Mouse (Mus musculus) liver, embryonic 15.5 days (tissue): ENCODE data around the gene Zfp536. TPM values are rescaled to one million over a fixed set of nuclear protein-coding genes. Genes with fewer than 3 reads are reported as not detected.

ENCODE experiments used
- ATAC-seq: fragments of 200-750 bp; cut with Nextera tagmentation; 2 replicates; pipeline ENCODE4 v1.8.0; 2017; ENCODE audit warnings: moderate number of reproducible peaks, mild to moderate bottlenecking, moderate library complexity; ENCODE audit not compliant: insufficient read depth
- H3K27ac ChIP-seq: fragments of 300-500 bp; sonication (generic); replicated peaks from 2 replicates; pipeline ENCODE4 v1.5.1; 2015; ENCODE audit warnings: mild to moderate bottlenecking, inconsistent platforms
- H3K27me3 ChIP-seq: fragments of 300-500 bp; sonication (generic); 2 replicates; pipeline ENCODE4 v1.6.1; 2015; ENCODE audit warnings: mild to moderate bottlenecking, inconsistent platforms
- H3K36me3 ChIP-seq: fragments of 300-500 bp; sonication (generic); replicated peaks from 2 replicates; pipeline ENCODE4 v1.6.1; 2015; ENCODE audit warnings: moderate library complexity, mild to moderate bottlenecking, inconsistent platforms
- H3K4me1 ChIP-seq: fragments of 300-500 bp; sonication (generic); replicated peaks from 2 replicates; pipeline ENCODE4 v1.6.1; 2015; ENCODE audit warnings: inconsistent platforms
- H3K4me2 ChIP-seq: fragments of 300-500 bp; sonication (generic); 2 replicates; pipeline ENCODE4 v1.6.1; 2015; ENCODE audit warnings: moderate library complexity, mild to moderate bottlenecking, inconsistent platforms
- H3K4me3 ChIP-seq: fragments of 300-500 bp; sonication (generic); replicated peaks from 2 replicates; pipeline ENCODE4 v1.5.1; 2015; ENCODE audit warnings: mild to moderate bottlenecking, inconsistent platforms
- H3K9ac ChIP-seq: fragments of 300-500 bp; sonication (generic); 2 replicates; pipeline ENCODE4 v1.6.1; 2015; ENCODE audit warnings: moderate library complexity, mild to moderate bottlenecking, inconsistent platforms
- H3K9me3 ChIP-seq: fragments of 300-500 bp; sonication (generic); replicated peaks from 2 replicates; pipeline ENCODE4 v1.6.1; 2016; ENCODE audit warnings: inconsistent platforms
- WGBS: fragments of 180-500 bp; shearing (Covaris S2); methylation state at CpG from one replicate; pipeline ENCODE4 v1.1.7; 2015; ENCODE audit warnings: mixed read lengths; ENCODE audit not compliant: insufficient replicate concordance; 5-methylcytosine and 5-hydroxymethylcytosine counted together
- polyA plus RNA-seq: library from polyadenylated mRNA; unstranded; fragments of >200 nt; fragmentation: Nextera tagmentation; extraction: Ambion mirVana; gene quantifications from 2 replicates; pipeline ENCODE4 v1.2.1, GENCODE M21; 2015

The Zfp536 gene
- polyA plus RNA-seq, 1 experiment from 2014 or later = 0.07 TPM

- Histone ChIP-seq H3K4me3 (no peak overlapping the region), H3K36me3 (no peaks in the 10 kb centered on the region), H3K27me3 (no peaks in the 10 kb centered on the region), H3K9me3 (no peaks in the 10 kb centered on the region), H3K9ac (no peak overlapping the region), H3K27ac (no peak overlapping the region), H3K4me1 (no peaks in the 10 kb centered on the region), H3K4me2 (no peak overlapping the region)
- 77% methylated on average over 11 of the region's 11 CpGs for WGBS
- no peak for ATAC-seq
Observed at GRCm38 (mm10) chr7:37689107-37689511, 84.3 kb downstream of the Zfp536 start.

GRCm38 (mm10) chr7:37686366-37686765 is 87.1 kb downstream of the Zfp536 start:
- Histone ChIP-seq H3K4me3 (no peak overlapping the region), H3K27me3 (no peaks in the 10 kb centered on the region)
- ATAC-seq = no peak

DNA sequence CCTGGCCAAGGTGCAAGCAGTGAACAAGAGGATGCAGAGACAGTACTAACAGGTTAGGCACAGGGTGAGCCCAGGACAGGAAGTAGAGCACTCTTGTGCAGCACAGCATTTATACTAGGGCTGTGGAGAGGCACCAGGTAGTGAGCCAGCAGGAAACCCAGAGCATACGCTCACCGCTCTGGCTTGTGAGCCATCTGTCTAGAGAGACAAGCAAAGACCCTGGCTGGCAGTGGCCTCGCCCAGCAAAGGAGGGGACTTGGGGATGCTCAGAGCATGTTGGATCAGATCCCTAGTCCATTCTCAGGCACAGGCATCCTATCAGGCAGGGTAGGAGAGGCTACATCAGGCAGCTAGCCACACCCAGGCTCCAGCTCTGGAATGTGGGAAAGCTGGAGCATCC is 88.2 kb downstream of the Zfp536 start:
- no peak for ATAC-seq
- no peak overlapping the region for H3K27ac ChIP-seq
- H3K9ac ChIP-seq = no peak overlapping the region
- no peaks in the 10 kb centered on the region for H3K4me1 ChIP-seq
- no peaks in the 10 kb centered on the region for H3K27me3 ChIP-seq
- H3K4me3 ChIP-seq = no peak overlapping the region
- no peaks in the 10 kb centered on the region for H3K36me3 ChIP-seq
- H3K4me2 ChIP-seq = no peak overlapping the region
- no peaks in the 10 kb centered on the region for H3K9me3 ChIP-seq
- 69% methylated on average over 3 of the region's 3 CpGs for WGBS

More at GRCm38 (mm10) chr7:37686366-37686765, 87.1 kb downstream of the Zfp536 start:
- H3K27ac ChIP-seq = no peak overlapping the region
- WGBS = 49% methylated on average over 2 of the region's 2 CpGs
- H3K9ac ChIP-seq = no peak overlapping the region
- no peaks in the 10 kb centered on the region for H3K9me3 ChIP-seq
- no peak overlapping the region for H3K4me2 ChIP-seq
- H3K36me3 ChIP-seq = no peaks in the 10 kb centered on the region
- no peaks in the 10 kb centered on the region for H3K4me1 ChIP-seq

DNA sequence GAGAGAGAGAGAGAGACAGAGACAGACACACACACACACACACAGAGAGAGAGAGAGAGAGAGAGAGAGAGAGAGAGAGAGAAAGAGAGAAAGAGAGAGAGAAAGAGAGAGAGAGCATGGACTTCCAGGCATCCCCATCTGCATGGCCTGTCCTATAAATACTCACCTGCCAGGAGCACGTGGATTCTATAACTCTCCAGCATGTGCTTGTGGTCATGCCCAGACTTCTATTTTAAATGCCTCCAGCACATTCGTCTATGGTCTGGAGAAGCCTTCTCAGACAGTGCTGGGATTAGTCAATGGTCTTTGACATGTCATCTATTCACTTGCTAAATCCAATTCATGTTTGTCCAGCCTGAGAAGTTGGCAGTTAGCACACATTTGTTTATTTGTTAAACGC is 92.1 kb downstream of the Zfp536 start:
- Histone ChIP-seq H3K36me3 (no peaks in the 10 kb centered on the region), H3K27ac (no peak overlapping the region), H3K27me3 (no peaks in the 10 kb centered on the region), H3K9ac (no peak overlapping the region), H3K4me3 (no peak overlapping the region), H3K9me3 (no peaks in the 10 kb centered on the region), H3K4me2 (no peak overlapping the region), H3K4me1 (no peaks in the 10 kb centered on the region)
- ATAC-seq = no peak
- WGBS = 61% methylated on average over 3 of the region's 3 CpGs

- no peak overlapping the region for H3K4me3 ChIP-seq
- no peak for ATAC-seq
- no peaks in the 10 kb centered on the region for H3K36me3 ChIP-seq
Observed at GRCm38 (mm10) chr7:37663676-37664365, 109.6 kb downstream of the Zfp536 start.

DNA sequence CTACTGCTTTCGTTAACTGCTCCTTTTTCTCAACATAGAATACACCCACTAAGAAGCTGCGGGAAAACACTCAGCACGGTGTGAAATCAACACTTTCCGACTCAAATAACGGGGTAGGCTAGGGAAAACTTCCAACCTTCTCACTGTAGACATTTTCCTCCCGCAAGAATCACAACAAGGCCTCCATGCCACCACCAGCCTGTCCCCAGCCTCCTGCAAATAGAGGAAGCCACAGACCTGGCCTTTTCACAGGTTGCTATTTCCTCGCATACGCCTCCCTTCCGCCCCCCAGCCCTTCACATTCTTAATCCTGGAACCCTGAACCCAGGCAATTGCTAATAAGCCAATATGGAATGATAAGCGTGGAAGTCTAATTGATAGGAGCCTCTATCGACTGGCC is 124.8 kb downstream of the Zfp536 start:
- 67% methylated on average over 11 of the region's 11 CpGs for WGBS
- H3K27me3 ChIP-seq = no peaks in the 10 kb centered on the region
- H3K36me3 ChIP-seq = no peaks in the 10 kb centered on the region
- no peak for ATAC-seq
- no peak overlapping the region for H3K4me2 ChIP-seq
- no peak overlapping the region for H3K9ac ChIP-seq
- no peak overlapping the region for H3K27ac ChIP-seq
- no peaks in the 10 kb centered on the region for H3K4me1 ChIP-seq
- no peak overlapping the region for H3K4me3 ChIP-seq
- H3K9me3 ChIP-seq = 0 out of 2 replicates have a peak, but pooled peaks cover 2% of the 10 kb centered on the region

More at GRCm38 (mm10) chr7:37663676-37664365, 109.6 kb downstream of the Zfp536 start:
- no peak overlapping the region for H3K4me2 ChIP-seq
- H3K9me3 ChIP-seq = no peaks in the 10 kb centered on the region
- whole genome bisulfite sequencing = 56% methylated on average over 7 of the region's 7 CpGs
- H3K4me1 ChIP-seq = no peaks in the 10 kb centered on the region
- no peak overlapping the region for H3K9ac ChIP-seq
- no peak overlapping the region for H3K27ac ChIP-seq
- no peaks in the 10 kb centered on the region for H3K27me3 ChIP-seq

GRCm38 (mm10) chr7:37647917-37648615 is 125.4 kb downstream of the Zfp536 start:
- 0 out of 2 replicates have a peak, but pooled peaks cover 2% of the 10 kb centered on the region for H3K9me3 ChIP-seq
- no peaks in the 10 kb centered on the region for H3K27me3 ChIP-seq
- no peak for ATAC-seq
- no peak overlapping the region for H3K4me3 ChIP-seq
- H3K36me3 ChIP-seq = no peaks in the 10 kb centered on the region
- 76% methylated on average over 21 of the region's 21 CpGs for WGBS
- H3K4me2 ChIP-seq = no peak overlapping the region
- no peaks in the 10 kb centered on the region for H3K4me1 ChIP-seq
- H3K27ac ChIP-seq = no peak overlapping the region
- H3K9ac ChIP-seq = no peak overlapping the region

DNA sequence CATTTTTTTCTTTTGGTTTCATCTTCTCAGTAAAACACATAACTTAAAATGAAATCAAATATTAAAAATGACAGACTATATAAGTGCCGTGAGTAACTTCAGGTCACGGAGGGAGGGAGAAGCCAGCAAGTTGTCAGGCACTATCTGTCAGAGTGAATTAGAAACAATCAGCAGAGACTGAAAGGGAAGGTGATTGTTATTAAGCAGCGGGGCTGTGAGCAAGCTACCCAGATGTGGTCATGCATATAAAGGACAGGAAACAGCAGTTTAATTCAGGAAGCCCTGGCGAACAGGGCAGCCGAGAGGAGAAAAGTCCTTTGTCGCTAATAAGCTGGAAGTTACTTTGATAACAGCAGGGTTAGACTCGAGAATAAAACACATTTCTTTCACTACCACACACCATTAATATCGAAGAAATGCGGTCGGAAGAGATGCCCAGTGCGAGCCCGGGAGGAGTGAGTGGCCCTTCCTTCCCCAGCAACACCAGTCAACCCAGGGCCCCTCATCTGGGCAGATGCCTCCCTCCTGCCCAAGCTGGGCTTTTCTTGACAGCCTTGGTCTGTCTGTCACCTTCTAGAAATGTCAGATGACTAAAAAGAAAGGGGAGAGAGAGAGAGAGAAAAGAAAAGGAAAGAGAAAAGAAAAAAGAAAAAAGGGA is 133.6 kb downstream of the Zfp536 start:
- Histone ChIP-seq H3K9ac (no peak overlapping the region), H3K4me1 (no peaks in the 10 kb centered on the region), H3K9me3 (no peaks in the 10 kb centered on the region), H3K36me3 (no peaks in the 10 kb centered on the region), H3K4me2 (no peak overlapping the region), H3K27ac (no peak overlapping the region), H3K27me3 (no peaks in the 10 kb centered on the region), H3K4me3 (no peak overlapping the region)
- ATAC-seq = no peak
- WGBS = 35% methylated on average over 12 of the region's 12 CpGs

DNA sequence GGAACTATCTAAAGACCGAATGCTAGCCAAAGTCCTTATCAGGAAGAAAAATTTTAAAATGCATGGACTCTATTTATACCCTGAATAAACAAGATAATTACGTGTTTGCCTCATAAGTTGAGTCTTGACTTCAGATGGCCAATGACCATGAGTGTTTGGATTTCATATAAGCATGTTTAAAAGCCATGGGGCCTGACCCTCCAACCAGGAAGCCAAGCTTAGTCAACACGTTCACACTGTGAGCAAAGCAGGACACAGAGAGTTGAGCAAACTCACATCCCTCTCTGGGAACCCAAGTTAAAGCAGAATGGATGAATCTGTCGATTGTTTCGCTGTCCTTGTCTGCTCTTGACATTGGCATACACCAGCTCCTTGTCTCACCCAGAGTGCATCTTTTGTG is 138.6 kb downstream of the Zfp536 start:
- Histone ChIP-seq H3K27ac (no peak overlapping the region), H3K36me3 (no peaks in the 10 kb centered on the region), H3K4me3 (no peak overlapping the region), H3K4me1 (no peaks in the 10 kb centered on the region), H3K27me3 (no peaks in the 10 kb centered on the region), H3K9me3 (no peaks in the 10 kb centered on the region), H3K9ac (no peak overlapping the region), H3K4me2 (no peak overlapping the region)
- no peak for ATAC-seq
- WGBS = 50% methylated on average over 5 of the region's 5 CpGs

- H3K9ac ChIP-seq = no peak overlapping the region
- 65% methylated on average over 7 of the region's 7 CpGs for WGBS
- H3K4me1 ChIP-seq = no peaks in the 10 kb centered on the region
- H3K4me2 ChIP-seq = no peak overlapping the region
- no peak overlapping the region for H3K4me3 ChIP-seq
- no peaks in the 10 kb centered on the region for H3K9me3 ChIP-seq
- H3K27ac ChIP-seq = no peak overlapping the region
- peaks cover 4% of the 10 kb centered on the region; the same call in 1 of the 2 replicates for H3K27me3 ChIP-seq
- no peaks in the 10 kb centered on the region for H3K36me3 ChIP-seq
- no peak for ATAC-seq
Observed at GRCm38 (mm10) chr7:37630410-37630809, 143.0 kb downstream of the Zfp536 start.

GRCm38 (mm10) chr7:37627897-37628510 is 145.4 kb downstream of the Zfp536 start:
- Histone ChIP-seq H3K4me3 (no peak overlapping the region), H3K27ac (no peak overlapping the region), H3K4me1 (no peaks in the 10 kb centered on the region), H3K36me3 (no peaks in the 10 kb centered on the region), H3K9ac (no peak overlapping the region), H3K27me3 (peaks cover 25% of the 10 kb centered on the region), H3K9me3 (no peaks in the 10 kb centered on the region), H3K4me2 (no peak overlapping the region)
- ATAC-seq = no peak
- WGBS = 61% methylated on average over 6 of the region's 6 CpGs
